In the genomic region with DNA sequence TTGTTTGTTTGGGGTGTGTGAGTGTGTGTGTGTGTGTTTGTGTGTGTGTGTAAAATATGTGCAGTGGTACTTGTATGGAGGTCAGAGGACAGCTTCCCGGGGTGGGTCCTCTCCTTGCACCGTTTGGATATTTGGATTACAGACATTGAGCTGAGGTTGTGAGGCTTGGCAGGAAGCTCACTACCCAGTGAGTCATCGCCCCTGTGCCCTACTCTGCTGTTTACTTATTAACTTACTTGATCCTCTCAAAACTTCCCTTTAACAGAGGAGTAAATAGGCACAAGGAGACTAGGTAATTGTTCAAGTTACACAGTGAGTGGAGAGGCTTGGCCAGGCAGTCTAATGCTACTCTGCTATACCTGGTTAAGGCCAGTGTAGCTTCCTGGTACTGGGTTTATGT, we compare ENCODE assay signal across 15 mouse cellular contexts.
DNase-seq lines count a peak whose midpoint lies in the region; ATAC-seq lines count a peak whose summit lies in the region.
"Had no signal": no experiment of that assay in that cellular context is flagged by ENCODE, and none has a peak within 500 bp of the region (broad histone marks: within the 10 kb centered on the region; RNA-seq: fewer than 3 reads in every experiment).

No protein-coding gene starts in this region.

- no peak overlapping the region for H3K9ac ChIP-seq in liver, embryonic 16.5 days (ENCODE audit: low read depth, low read length)
- H3K9ac ChIP-seq in liver, embryonic 12.5 days = no peak overlapping the region
- no peak overlapping the region for H3K9ac ChIP-seq in intestine, embryonic 15.5 days
- no peak overlapping the region for H3K9ac ChIP-seq in stomach, embryonic 16.5 days (ENCODE audit: low read length)
- H3K9ac ChIP-seq: midbrain, embryonic 13.5 days had no signal

- no peaks in the 10 kb centered on the region for H3K36me3 ChIP-seq in liver, embryonic 16.5 days (ENCODE audit: control insufficient read depth, insufficient read depth)
- no peaks in the 10 kb centered on the region for H3K36me3 ChIP-seq in liver, embryonic 12.5 days
- no peaks in the 10 kb centered on the region for H3K36me3 ChIP-seq in intestine, embryonic 15.5 days
- no peaks in the 10 kb centered on the region for H3K36me3 ChIP-seq in stomach, embryonic 16.5 days (ENCODE audit: control insufficient read depth, insufficient read depth, low read length)
- H3K36me3 ChIP-seq: forebrain, embryonic 10.5 days; hindbrain, embryonic 10.5 days; midbrain, embryonic 13.5 days had no signal

- WGBS in liver, embryonic 16.5 days (ENCODE audit: insufficient replicate concordance) = 34% methylated on average over 3 of the region's 3 CpGs
- 48% methylated on average over 3 of the region's 3 CpGs for WGBS in liver, embryonic 12.5 days (ENCODE audit: insufficient replicate concordance)
- WGBS in intestine, embryonic 15.5 days = 42% methylated on average over 3 of the region's 3 CpGs
- WGBS in stomach, embryonic 16.5 days = 30% methylated on average over 3 of the region's 3 CpGs

- no peaks in the 10 kb centered on the region for H3K27me3 ChIP-seq in liver, embryonic 16.5 days (ENCODE audit: control insufficient read depth, insufficient read depth, low read depth, low read length)
- H3K27me3 ChIP-seq in liver, embryonic 12.5 days (replicated peaks) = no peaks in the 10 kb centered on the region
- H3K27me3 ChIP-seq in intestine, embryonic 15.5 days (replicated peaks) = no peaks in the 10 kb centered on the region
- H3K27me3 ChIP-seq in stomach, embryonic 16.5 days (ENCODE audit: control insufficient read depth, insufficient read depth, low read length) = no peaks in the 10 kb centered on the region
- H3K27me3 ChIP-seq: CH12.LX; midbrain, embryonic 13.5 days had no signal

- no peak overlapping the region for H3K27ac ChIP-seq in liver, embryonic 16.5 days (ENCODE audit: low read length)
- no peak overlapping the region for H3K27ac ChIP-seq in liver, embryonic 12.5 days
- peak overlapping the region; percentile 57 for H3K27ac ChIP-seq in intestine, embryonic 15.5 days
- H3K27ac ChIP-seq in stomach, embryonic 16.5 days (ENCODE audit: low read length) = peak overlapping the region; percentile 55
- H3K27ac ChIP-seq: forebrain, embryonic 10.5 days; hindbrain, embryonic 10.5 days; midbrain, embryonic 13.5 days had no signal

- H3K4me2 ChIP-seq in liver, embryonic 16.5 days (ENCODE audit: low read depth, low read length) = no peak overlapping the region
- no peak overlapping the region for H3K4me2 ChIP-seq in liver, embryonic 12.5 days
- 0 out of 2 replicates have a peak overlapping the region, but pooled peaks have one; percentile 3 for H3K4me2 ChIP-seq in intestine, embryonic 15.5 days (replicated peaks)
- no peak overlapping the region for H3K4me2 ChIP-seq in stomach, embryonic 16.5 days (ENCODE audit: low read depth, low read length)
- H3K4me2 ChIP-seq: midbrain, embryonic 13.5 days had no signal

- DNase-seq in kidney, postnatal 4 days = peak; percentile 29 to 42
- no peak for DNase-seq in embryo, embryonic 11 days
- DNase-seq in ovary, postnatal 10 days (ENCODE audit: low spot score) = no peak
- DNase-seq: cerebellum, adult 9-11 months; heart, adult 18-20 months had no signal

- H3K4me1 ChIP-seq in liver, embryonic 16.5 days (ENCODE audit: control insufficient read depth, low read depth, low read length) = peaks cover 6% of the 10 kb centered on the region
- H3K4me1 ChIP-seq in liver, embryonic 12.5 days = peaks cover 25% of the 10 kb centered on the region
- peaks cover 2% of the 10 kb centered on the region; the same call in 1 of the 2 replicates for H3K4me1 ChIP-seq in intestine, embryonic 15.5 days (replicated peaks)
- H3K4me1 ChIP-seq in stomach, embryonic 16.5 days (ENCODE audit: control insufficient read depth, insufficient read depth, low read length) = peaks cover 8% of the 10 kb centered on the region; the same call in 1 of the 2 replicates
- H3K4me1 ChIP-seq: midbrain, embryonic 13.5 days had no signal

- H3K9me3 ChIP-seq in liver, embryonic 16.5 days (replicated peaks; ENCODE audit: control insufficient read depth, low read length) = no peaks in the 10 kb centered on the region
- H3K9me3 ChIP-seq in liver, embryonic 12.5 days (replicated peaks) = no peaks in the 10 kb centered on the region
- H3K9me3 ChIP-seq in intestine, embryonic 15.5 days = no peaks in the 10 kb centered on the region
- no peaks in the 10 kb centered on the region for H3K9me3 ChIP-seq in stomach, embryonic 16.5 days (replicated peaks; ENCODE audit: control insufficient read depth, low read length)
- H3K9me3 ChIP-seq: forebrain, embryonic 10.5 days; hindbrain, embryonic 10.5 days; midbrain, embryonic 13.5 days had no signal

- ATAC-seq in liver, embryonic 16.5 days (ENCODE audit: low read depth) = peak; percentile 54; the same call in 1 of the 2 replicates
- no peak for ATAC-seq in liver, embryonic 12.5 days
- peak; percentile 44 for ATAC-seq in intestine, embryonic 15.5 days
- ATAC-seq in stomach, embryonic 16.5 days (ENCODE audit: insufficient read depth, low FRiP score) = peak; percentile 86
- no peak for ATAC-seq in erythroblast, adult 5-6 weeks (replicated peaks; ENCODE audit: low FRiP score, poor library complexity, severe bottlenecking)
- ATAC-seq: activated CD4-positive, CD25-positive, alpha-beta regulatory T cell, adult 4 months; midbrain, embryonic 13.5 days had no signal

- no peak overlapping the region for H3K4me3 ChIP-seq in liver, embryonic 16.5 days (ENCODE audit: low read depth, low read length)
- no peak overlapping the region for H3K4me3 ChIP-seq in liver, embryonic 12.5 days
- H3K4me3 ChIP-seq in intestine, embryonic 15.5 days (replicated peaks) = no peak overlapping the region
- H3K4me3 ChIP-seq in stomach, embryonic 16.5 days (replicated peaks; ENCODE audit: low read length) = no peak overlapping the region
- H3K4me3 ChIP-seq: forebrain, embryonic 10.5 days; hindbrain, embryonic 10.5 days; midbrain, embryonic 13.5 days had no signal

Comparison
In these comparisons a context has a peak if more than half of its experiments do, and no peak if none do; other contexts are left out.
1. ATAC-seq: peak in liver, embryonic 16.5 days (single experiment), intestine, embryonic 15.5 days (single experiment) and stomach, embryonic 16.5 days (single experiment); none in liver, embryonic 12.5 days (single experiment) and erythroblast, adult 5-6 weeks (single experiment).
2. H3K27ac ChIP-seq: peak in intestine, embryonic 15.5 days (single experiment) and stomach, embryonic 16.5 days (single experiment); none in liver, embryonic 16.5 days (single experiment) and liver, embryonic 12.5 days (single experiment).
3. DNase-seq: peak in kidney, postnatal 4 days (2 of 2); none in embryo, embryonic 11 days (single experiment) and ovary, postnatal 10 days (single experiment).